ENCODE assay signal across 9 mouse cellular contexts in genomic region chr8:13339646-13339990, GRCm38 (mm10). TPM values are rescaled to one million over a fixed set of nuclear protein-coding genes. Genes with fewer than 3 reads are reported as not detected.
A peak's percentile ranks its signal among the peaks of the same experiment; 100 is the strongest.
DNase-seq lines count a peak whose midpoint lies in the region; ATAC-seq and TF ChIP-seq lines count a peak whose summit lies in the region.
"Had no signal": no experiment of that assay in that cellular context is flagged by ENCODE, and none has a peak within 500 bp of the region (broad histone marks: within the 10 kb centered on the region; RNA-seq: fewer than 3 reads in every experiment).

No protein-coding gene starts in this region.

- no peak for ATAC-seq in megakaryocyte, adult 5-6 weeks (ENCODE audit: poor library complexity, severe bottlenecking)
- no peak for ATAC-seq in limb, embryonic 14.5 days (ENCODE audit: low FRiP score, low read depth)
- ATAC-seq in stomach, embryonic 14.5 days (ENCODE audit: insufficient number of reproducible peaks, insufficient read depth, low FRiP score, low read depth): no peak

- H3K36me3 ChIP-seq in megakaryocyte, embryonic 14.5 days (replicated peaks; ENCODE audit: low read length): peaks cover 45% of the 10 kb centered on the region
- H3K36me3 ChIP-seq in limb, embryonic 14.5 days (ENCODE audit: control insufficient read depth, insufficient read depth, low read length): peaks cover 44% of the 10 kb centered on the region
- H3K36me3 ChIP-seq in stomach, embryonic 14.5 days (ENCODE audit: control insufficient read depth, insufficient read depth, low read length): peaks cover 42% of the 10 kb centered on the region

- peaks cover 12% of the 10 kb centered on the region for H3K4me1 ChIP-seq in cerebellum, adult 2 months (ENCODE audit: control insufficient read depth, insufficient read depth, low read length)
- H3K4me1 ChIP-seq in megakaryocyte, embryonic 14.5 days: peaks cover 73% of the 10 kb centered on the region
- peaks cover 10% of the 10 kb centered on the region; the same call in 1 of the 2 replicates for H3K4me1 ChIP-seq in limb, embryonic 14.5 days (ENCODE audit: control insufficient read depth, insufficient read depth, low read length)
- H3K4me1 ChIP-seq in stomach, embryonic 14.5 days (ENCODE audit: control insufficient read depth, insufficient read depth, low read length): peaks cover 16% of the 10 kb centered on the region; the same call in 1 of the 2 replicates

- peaks cover 3% of the 10 kb centered on the region; the same call in 1 of the 2 replicates for H3K9me3 ChIP-seq in megakaryocyte, embryonic 14.5 days
- H3K9me3 ChIP-seq in limb, embryonic 14.5 days (ENCODE audit: control insufficient read depth, low read length): no peaks in the 10 kb centered on the region
- H3K9me3 ChIP-seq in stomach, embryonic 14.5 days (ENCODE audit: control insufficient read depth, low read depth, low read length): no peaks in the 10 kb centered on the region

- no peak for TF ChIP-seq POLR2A in cerebellum, adult 2 months (IDR thresholded peaks at IDR 0.05; ENCODE audit: borderline replicate concordance, insufficient read depth, low read length)
- no peak for TF ChIP-seq POLR2A in limb, embryonic 14.5 days (IDR thresholded peaks at IDR 0.05; ENCODE audit: borderline replicate concordance, extremely low read depth, insufficient read depth, insufficient read length)

- H3K4me3 ChIP-seq in cerebellum, adult 2 months (replicated peaks; ENCODE audit: insufficient read depth, low read depth, low read length): peak overlapping the region; percentile 52
- peak overlapping the region; percentile 92 for H3K4me3 ChIP-seq in megakaryocyte, embryonic 14.5 days (replicated peaks)
- peak overlapping the region; percentile 82 for H3K4me3 ChIP-seq in limb, embryonic 14.5 days (replicated peaks; ENCODE audit: low read length)
- H3K4me3 ChIP-seq in stomach, embryonic 14.5 days (ENCODE audit: low read depth, low read length): peak overlapping the region; percentile 95

- DNase-seq in cerebellum, adult 2 months: no peak
- DNase-seq in cerebellum, postnatal 25 days: no peak
- DNase-seq in limb, embryonic 14.5 days (ENCODE audit: low spot score): no peak
- DNase-seq in spleen, postnatal 36 days (ENCODE audit: low spot score in 2 of 2): no peak
- no peak for DNase-seq in kidney, adult 9 months

- H3K27ac ChIP-seq in cerebellum, adult 2 months (ENCODE audit: insufficient read depth, low read length): no peak overlapping the region
- H3K27ac ChIP-seq in limb, embryonic 14.5 days (replicated peaks; ENCODE audit: low read depth, low read length): no peak overlapping the region; the same call in 1 of the 2 replicates
- H3K27ac ChIP-seq in stomach, embryonic 14.5 days (ENCODE audit: low read length): no peak overlapping the region

- H3K27me3 ChIP-seq in cerebellum, adult 2 months (ENCODE audit: control insufficient read depth, insufficient read depth, low read length): no peaks in the 10 kb centered on the region
- H3K27me3 ChIP-seq in megakaryocyte, embryonic 14.5 days (replicated peaks): no peaks in the 10 kb centered on the region
- H3K27me3 ChIP-seq in limb, embryonic 14.5 days (ENCODE audit: control insufficient read depth, insufficient read depth, low read length): no peaks in the 10 kb centered on the region
- no peaks in the 10 kb centered on the region for H3K27me3 ChIP-seq in stomach, embryonic 14.5 days (ENCODE audit: control insufficient read depth, insufficient read depth, low read length)

- TF ChIP-seq CTCF in cerebellum, adult 2 months (IDR thresholded peaks at IDR 0.05; ENCODE audit: borderline replicate concordance, insufficient read depth, low read depth, low read length): no peak

- H3K9ac ChIP-seq in limb, embryonic 14.5 days (ENCODE audit: low read depth, low read length, severe bottlenecking): peak overlapping the region; percentile 93
- peak overlapping the region; percentile 89 for H3K9ac ChIP-seq in stomach, embryonic 14.5 days (replicated peaks; ENCODE audit: low read depth, low read length)

- WGBS in cerebellum, adult 2 months: 8% methylated on average over 11 of the region's 11 CpGs
- 2% methylated on average over 11 of the region's 11 CpGs for WGBS in limb, embryonic 14.5 days
- WGBS in stomach, embryonic 14.5 days: 4% methylated on average over 11 of the region's 11 CpGs

- peak overlapping the region; percentile 77 for H3K4me2 ChIP-seq in limb, embryonic 14.5 days (replicated peaks; ENCODE audit: low read depth, low read length, severe bottlenecking)
- H3K4me2 ChIP-seq in stomach, embryonic 14.5 days (replicated peaks; ENCODE audit: low read depth, low read length): peak overlapping the region; percentile 59

RNA-seq across cellular contexts. Expression of gene Tfdp1, which starts 1.1 kb away (rescaled TPM):
- polyA plus RNA-seq in cerebellum, adult 2 months (2012; rRNA removed): 72.1 and 74.7 TPM in 2 replicates
- 2.3 and 11.5 TPM in 2 replicates for polyA plus RNA-seq in megakaryocyte, embryonic 14.5 days (2012; ENCODE audit: insufficient read depth, low replicate concordance)
- total RNA-seq in megakaryocyte, adult 5-6 weeks (2015): 136 and 146 TPM in 2 replicates
- total RNA-seq in megakaryocyte, adult 5-6 weeks (2017): 103 and 105 TPM in 2 replicates
- 225 and 230 TPM in 2 replicates for polyA plus RNA-seq in limb, embryonic 14.5 days (2012; rRNA removed)
- polyA plus RNA-seq in limb, embryonic 14.5 days (2014; fragmentation: Nextera tagmentation; extraction: Ambion mirVana): 162 TPM in 2 replicates
- 153 and 185 TPM in 2 replicates for polyA plus RNA-seq in stomach, embryonic 14.5 days (2014; fragmentation: Nextera tagmentation; extraction: Ambion mirVana)

RNA-seq across cellular contexts. Expression of gene Tmco3, which starts 51.6 kb away (rescaled TPM):
- 46.9 and 55.2 TPM in 2 replicates for polyA plus RNA-seq in cerebellum, adult 2 months (2012; rRNA removed)
- polyA plus RNA-seq in megakaryocyte, embryonic 14.5 days (2012; ENCODE audit: insufficient read depth, low replicate concordance): 16.7 and 19.0 TPM in 2 replicates
- 11.2 and 16.0 TPM in 2 replicates for total RNA-seq in megakaryocyte, adult 5-6 weeks (2015)
- total RNA-seq in megakaryocyte, adult 5-6 weeks (2017): 8.2 and 8.9 TPM in 2 replicates
- polyA plus RNA-seq in limb, embryonic 14.5 days (2012; rRNA removed): 39.4 and 43.6 TPM in 2 replicates
- polyA plus RNA-seq in limb, embryonic 14.5 days (2014; fragmentation: Nextera tagmentation; extraction: Ambion mirVana): 47.0 and 50.6 TPM in 2 replicates
- 45.5 and 46.3 TPM in 2 replicates for polyA plus RNA-seq in stomach, embryonic 14.5 days (2014; fragmentation: Nextera tagmentation; extraction: Ambion mirVana)

RNA-seq across cellular contexts. Expression of gene Dcun1d2, which starts 51.7 kb away (rescaled TPM):
- polyA plus RNA-seq in cerebellum, adult 2 months (2012; rRNA removed): 61.6 and 62.3 TPM in 2 replicates
- polyA plus RNA-seq in megakaryocyte, embryonic 14.5 days (2012; ENCODE audit: insufficient read depth, low replicate concordance): 0.61 and 3.9 TPM in 2 replicates
- total RNA-seq in megakaryocyte, adult 5-6 weeks (2015): 10.6 and 10.8 TPM in 2 replicates
- total RNA-seq in megakaryocyte, adult 5-6 weeks (2017): 14.6 and 19.7 TPM in 2 replicates
- 32.5 and 35.6 TPM in 2 replicates for polyA plus RNA-seq in limb, embryonic 14.5 days (2012; rRNA removed)
- polyA plus RNA-seq in limb, embryonic 14.5 days (2014; fragmentation: Nextera tagmentation; extraction: Ambion mirVana): 30.5 and 32.6 TPM in 2 replicates
- 20.6 and 23.6 TPM in 2 replicates for polyA plus RNA-seq in stomach, embryonic 14.5 days (2014; fragmentation: Nextera tagmentation; extraction: Ambion mirVana)

RNA-seq across cellular contexts. Expression of gene Atp4b, which starts 57.0 kb away (rescaled TPM):
- polyA plus RNA-seq in cerebellum, adult 2 months (2012; rRNA removed): not detected in 2 replicates
- polyA plus RNA-seq in megakaryocyte, embryonic 14.5 days (2012; ENCODE audit: insufficient read depth, low replicate concordance): not detected in 2 replicates
- not detected in 2 replicates for total RNA-seq in megakaryocyte, adult 5-6 weeks (2015)
- total RNA-seq in megakaryocyte, adult 5-6 weeks (2017): not detected in 2 replicates
- polyA plus RNA-seq in limb, embryonic 14.5 days (2012; rRNA removed): not detected in 2 replicates
- not detected in 2 replicates for polyA plus RNA-seq in limb, embryonic 14.5 days (2014; fragmentation: Nextera tagmentation; extraction: Ambion mirVana)
- polyA plus RNA-seq in stomach, embryonic 14.5 days (2014; fragmentation: Nextera tagmentation; extraction: Ambion mirVana): 16.0 and 16.7 TPM in 2 replicates
- total RNA-seq: hematopoietic stem cell, adult 5-6 weeks had no signal
